Mouse (Mus musculus): ENCODE results near the gene Capn9. TPM values are rescaled to one million over a fixed set of nuclear protein-coding genes. Genes with fewer than 3 reads are reported as not detected.

Gene Capn9
- polyA plus RNA-seq, 2 experiments from 2014 or later = not detected

GRCm38 (mm10) chr8:124573552-124574340 lies 2.2 kb upstream of the Capn9 start:
- peak; percentile 49 for ATAC-seq

GRCm38 (mm10) chr8:124576751-124577150 lies 840 bp downstream of the Capn9 start:
- ATAC-seq = no peak

- no peak for ATAC-seq
These were observed 10.0 kb downstream of the Capn9 start for GRCm38 (mm10) chr8:124585718-124586425.

- no peak for ATAC-seq
These were observed 10.6 kb downstream of the Capn9 start for GRCm38 (mm10) chr8:124586556-124586955.

GRCm38 (mm10) chr8:124589393-124589792 lies 13.5 kb downstream of the Capn9 start:
- no peak for ATAC-seq

- no peak for ATAC-seq
These were observed 28.2 kb downstream of the Capn9 start for GRCm38 (mm10) chr8:124604066-124604465.

GRCm38 (mm10) chr8:124608239-124608971 lies 32.5 kb downstream of the Capn9 start:
- ATAC-seq = no peak

- ATAC-seq = no peak
These were observed 33.1 kb downstream of the Capn9 start for GRCm38 (mm10) chr8:124608972-124609353.

GRCm38 (mm10) chr8:124614325-124614724 lies 38.4 kb downstream of the Capn9 start:
- no peak for ATAC-seq

GRCm38 (mm10) chr8:124617266-124617869 lies 41.5 kb downstream of the Capn9 start:
- no peak for ATAC-seq

- no peak for ATAC-seq
These were observed 42.3 kb downstream of the Capn9 start for GRCm38 (mm10) chr8:124618252-124618651.

GRCm38 (mm10) chr8:124621255-124621654 lies 45.3 kb downstream of the Capn9 start:
- no peak for ATAC-seq

GRCm38 (mm10) chr8:124626251-124626650 lies 50.3 kb downstream of the Capn9 start:
- ATAC-seq = no peak

GRCm38 (mm10) chr8:124630489-124630888 lies 54.6 kb downstream of the Capn9 start:
- no peak for ATAC-seq

- no peak for ATAC-seq
These were observed 55.0 kb downstream of the Capn9 start for GRCm38 (mm10) chr8:124630891-124631290.

GRCm38 (mm10) chr8:124631966-124632365 lies 56.1 kb downstream of the Capn9 start:
- ATAC-seq = no peak

- no peak for ATAC-seq
These were observed 57.2 kb downstream of the Capn9 start for GRCm38 (mm10) chr8:124633001-124633703.

GRCm38 (mm10) chr8:124634411-124635246 lies 58.7 kb downstream of the Capn9 start:
- no peak for ATAC-seq

GRCm38 (mm10) chr8:124635247-124635502 lies 59.3 kb downstream of the Capn9 start:
- no peak for ATAC-seq

GRCm38 (mm10) chr8:124641599-124641998 lies 65.7 kb downstream of the Capn9 start:
- no peak for ATAC-seq

GRCm38 (mm10) chr8:124643540-124644339 lies 67.8 kb downstream of the Capn9 start:
- ATAC-seq = no peak

All from activated CD4-positive, CD25-positive, alpha-beta regulatory T cell, adult 4 months (primary cell).